Mouse (Mus musculus): ENCODE data around the gene Rnf216.

Gene Rnf216

GRCm38 (mm10) chr5:142960775-142961271, 152.0 kb downstream of the Rnf216 start:
- peak in 1 of 2 experiments; percentile 56 for DNase-seq (ENCODE audit: low spot score in 2 of 2)

DNA sequence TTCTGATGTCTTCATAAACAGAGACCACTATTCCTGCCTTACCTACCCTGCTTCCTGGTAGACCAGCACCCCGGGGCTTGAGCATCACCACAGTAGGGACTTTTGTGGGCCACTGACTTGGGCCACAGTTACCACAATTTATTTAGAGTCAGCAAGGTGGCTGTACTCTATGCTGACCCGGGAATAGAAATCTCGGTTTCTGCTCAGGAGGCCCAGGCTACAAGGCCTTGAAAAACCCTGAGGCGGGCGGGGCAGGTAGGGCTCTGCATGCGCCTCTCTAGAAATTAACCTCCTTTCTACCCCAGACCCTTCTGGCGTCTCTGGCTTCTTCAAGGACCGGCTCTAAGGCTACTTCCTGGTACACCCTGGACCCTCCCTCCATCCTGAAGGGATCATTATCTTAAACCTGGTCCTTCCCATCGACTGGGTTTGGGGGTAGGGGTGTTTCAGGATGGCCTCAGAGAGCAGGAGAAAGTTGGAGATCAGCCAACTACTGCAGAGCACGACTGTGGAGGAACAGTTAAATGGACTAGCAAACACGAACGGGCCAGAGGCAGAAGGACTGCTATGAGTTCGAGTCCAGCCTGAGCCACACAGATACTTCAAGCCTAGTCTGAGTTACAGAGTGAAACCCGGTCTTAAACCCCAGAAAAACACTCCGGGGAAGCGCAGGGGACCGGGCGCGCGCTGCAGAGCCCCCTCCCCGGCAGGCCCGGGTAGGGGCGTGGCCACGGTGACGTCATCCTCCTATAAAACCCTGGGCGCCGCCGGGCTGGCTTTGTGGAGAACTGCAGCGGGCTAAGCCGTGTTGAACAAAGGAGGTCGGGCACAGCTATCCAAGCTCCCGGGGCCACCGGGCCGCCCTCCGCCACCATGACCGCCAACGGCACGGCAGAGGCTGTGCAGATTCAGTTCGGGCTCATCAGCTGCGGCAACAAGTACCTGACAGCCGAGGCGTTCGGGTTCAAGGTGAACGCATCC, 152.9 kb downstream of the Rnf216 start, which contains the start of gene Fscn1:
Gene Fscn1 (plus strand): TSS at position 768 of the 981 bp plus-strand sequence.
- peak; percentile 92 to 95 for DNase-seq (ENCODE audit: low spot score in 2 of 2)

- DNase-seq (ENCODE audit: low spot score in 2 of 2), result no peak
Observed at GRCm38 (mm10) chr5:142959156-142959555, 153.6 kb downstream of the Rnf216 start.

DNA sequence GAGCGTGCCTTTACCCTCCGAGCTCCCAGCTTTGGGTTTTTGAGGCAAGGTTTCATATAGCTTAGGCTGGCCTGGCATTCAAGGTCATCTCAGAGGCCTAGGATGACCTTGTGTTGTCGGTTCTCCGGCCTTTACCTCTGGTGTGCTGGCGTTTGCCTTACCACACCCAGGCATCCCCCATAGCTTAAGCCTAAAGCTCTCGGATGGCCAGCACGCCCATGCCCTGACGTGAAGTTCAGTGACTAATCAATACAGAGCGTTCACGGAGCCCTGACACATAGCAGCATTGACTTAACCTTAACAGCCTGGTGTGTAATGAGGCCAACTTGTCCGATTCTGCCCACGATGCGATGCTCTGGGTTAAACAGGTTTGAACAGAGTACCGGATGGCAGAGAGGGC, 154.3 kb downstream of the Rnf216 start:
- DNase-seq (ENCODE audit: low spot score in 2 of 2), result no peak

- no peak for DNase-seq (ENCODE audit: low spot score in 2 of 2)
Observed at GRCm38 (mm10) chr5:142956956-142957703, 155.7 kb downstream of the Rnf216 start.

DNA sequence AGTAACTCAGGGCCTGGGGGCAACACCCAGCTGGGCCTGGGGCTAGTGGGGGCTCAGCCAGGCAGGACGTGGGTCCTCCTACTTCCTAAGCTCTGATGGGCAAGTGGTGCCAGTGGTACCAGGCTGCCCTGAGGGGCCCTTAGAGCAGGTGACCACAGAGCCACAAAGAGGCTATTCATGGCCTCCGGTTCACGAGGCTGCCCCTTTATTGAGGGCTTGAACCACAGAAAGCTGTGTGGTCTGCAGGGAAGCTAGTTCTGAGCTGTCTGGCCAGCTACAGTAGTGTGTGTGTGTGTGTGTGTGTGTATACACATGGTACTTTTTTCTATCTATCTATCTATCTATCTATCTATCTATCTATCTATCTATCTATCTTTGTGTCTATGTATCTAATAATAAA, 159.2 kb downstream of the Rnf216 start:
- DNase-seq (ENCODE audit: low spot score in 2 of 2), result no peak

- DNase-seq (ENCODE audit: low spot score in 2 of 2), result no peak
Observed at GRCm38 (mm10) chr5:142950405-142950804, 162.4 kb downstream of the Rnf216 start.

DNA sequence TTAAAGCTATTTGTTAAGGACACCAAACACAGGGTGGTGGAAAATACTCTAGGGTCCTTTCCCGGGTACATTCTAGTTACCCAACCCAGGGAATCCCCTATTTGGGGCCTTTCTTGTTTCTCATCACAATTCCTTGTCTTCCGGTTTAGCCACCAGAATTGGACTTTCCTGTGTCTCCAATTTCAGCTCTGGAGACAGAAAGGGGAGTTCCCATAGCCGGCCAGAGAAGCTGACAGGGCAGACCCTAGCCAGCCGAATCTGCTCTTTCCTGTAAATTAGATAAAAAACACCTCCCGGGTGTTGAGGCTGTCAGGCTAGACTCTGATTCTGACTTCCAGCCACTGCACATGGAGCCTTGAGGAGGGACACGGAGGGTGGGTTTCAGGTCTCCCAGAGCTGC, 163.2 kb downstream of the Rnf216 start:
- no peak for DNase-seq (ENCODE audit: low spot score in 2 of 2)

DNA sequence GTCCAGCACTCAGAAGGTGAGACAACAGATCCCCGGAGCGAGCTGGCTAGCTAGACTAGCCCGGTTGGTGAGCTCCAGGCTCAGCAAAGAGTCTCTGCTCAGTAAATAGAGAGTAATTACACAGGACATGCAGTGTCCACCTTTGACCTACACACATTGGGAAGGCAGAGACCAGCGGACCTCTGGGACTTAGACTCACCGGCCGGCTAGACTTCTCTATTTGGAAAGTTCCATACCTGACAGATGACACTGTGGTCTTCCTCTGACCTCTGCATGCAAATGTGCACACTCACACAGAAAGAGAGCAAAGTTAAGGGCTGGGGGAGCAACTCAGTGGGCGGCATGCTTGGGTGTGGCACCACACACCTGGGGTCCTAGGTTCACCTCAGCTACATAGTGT, 165.3 kb downstream of the Rnf216 start:
- DNase-seq (ENCODE audit: low spot score in 2 of 2), result no peak

DNA sequence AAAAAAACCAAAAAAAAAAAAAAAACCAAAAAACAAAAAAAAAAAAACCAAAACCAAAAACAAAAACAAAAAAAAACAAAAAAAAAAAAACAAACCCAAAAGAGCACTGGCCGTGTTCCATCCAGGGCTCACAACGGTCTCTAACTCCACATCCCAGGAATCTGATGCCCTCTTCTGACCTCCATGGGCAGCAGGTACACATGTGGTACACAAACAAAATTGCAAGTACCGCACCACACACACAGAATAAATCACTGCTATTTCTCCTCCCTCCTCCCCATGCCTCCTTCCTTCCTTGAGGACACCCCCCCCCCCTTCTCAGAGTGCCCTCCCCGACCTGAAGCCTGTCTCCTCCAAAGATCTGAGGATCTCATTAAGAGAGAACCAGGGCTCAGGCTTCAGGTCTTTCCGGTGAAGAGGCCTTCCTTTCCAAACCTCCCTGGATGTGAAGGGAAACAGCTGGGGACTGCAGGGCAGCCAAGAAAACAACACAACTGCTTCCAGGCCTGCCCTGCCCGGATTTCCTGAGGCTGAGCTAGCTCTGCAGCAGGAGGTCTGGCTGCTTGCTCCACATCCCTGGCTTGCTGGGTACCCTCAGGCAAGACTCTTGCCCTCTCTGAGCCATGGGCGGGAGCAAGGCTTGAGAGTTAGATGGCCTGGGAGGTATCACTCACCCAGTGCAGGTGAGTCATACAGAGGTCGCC, 167.7 kb downstream of the Rnf216 start:
- DNase-seq (ENCODE audit: low spot score in 2 of 2), result no peak

Measured in frontal cortex, postnatal 36 days (tissue).